Mouse (Mus musculus): Measurements from ENCODE around the gene Lrp10.

Gene Lrp10

DNA sequence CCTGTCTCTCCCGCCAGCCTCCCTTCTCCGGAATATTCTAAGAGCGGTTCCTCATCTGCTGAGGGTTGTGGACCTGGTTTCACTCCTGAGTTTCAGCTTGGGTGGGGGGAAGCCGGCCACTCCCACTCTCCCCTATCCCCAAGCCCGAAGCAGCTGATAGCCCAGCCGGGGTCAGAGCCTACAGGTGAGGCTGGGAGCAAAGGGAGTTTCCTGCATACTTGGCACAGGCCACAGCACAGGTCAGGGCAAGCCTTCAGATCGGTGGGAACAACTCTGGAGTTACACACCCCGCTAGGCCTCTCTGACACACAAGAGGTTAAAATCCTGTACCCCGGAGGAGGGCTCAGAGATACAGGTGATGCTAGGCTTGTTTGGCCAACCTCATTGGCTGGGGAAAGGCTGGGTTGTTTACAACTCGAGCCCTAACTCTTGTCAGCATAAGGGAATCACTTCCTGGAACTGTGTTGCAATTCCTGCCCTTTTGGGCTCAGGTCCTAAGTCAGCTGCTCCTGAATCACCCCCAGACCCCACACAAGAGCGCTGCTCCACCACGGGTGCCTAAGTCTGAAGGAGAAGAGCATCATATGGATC, 29.9 kb upstream of the Lrp10 start:
- no peak for DNase-seq

- no peak for DNase-seq
These were observed 28.6 kb upstream of the Lrp10 start for GRCm38 (mm10) chr14:54435194-54435918.

- DNase-seq, result no peak
These were observed 24.8 kb upstream of the Lrp10 start for GRCm38 (mm10) chr14:54439155-54439554.

- no peak for DNase-seq
These were observed 24.3 kb upstream of the Lrp10 start for GRCm38 (mm10) chr14:54439610-54440009.

DNA sequence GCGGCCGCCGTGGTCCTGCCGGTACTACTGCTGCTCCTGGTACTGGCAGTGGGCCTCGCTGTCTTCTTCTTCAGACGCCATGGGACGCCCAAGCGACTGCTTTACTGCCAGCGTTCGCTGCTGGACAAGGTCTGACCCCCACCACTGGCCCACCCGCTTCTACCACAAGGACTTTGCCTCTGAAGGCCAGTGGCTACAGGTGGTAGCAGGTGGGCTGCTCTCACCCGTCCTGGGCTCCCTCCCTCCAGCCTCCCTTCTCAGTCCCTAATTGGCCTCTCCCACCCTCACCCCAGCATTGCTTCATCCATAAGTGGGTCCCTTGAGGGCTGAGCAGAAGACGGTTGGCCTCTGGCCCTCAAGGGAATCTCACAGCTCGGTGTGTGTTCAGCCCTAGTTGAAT, 23.4 kb upstream of the Lrp10 start:
- no peak for DNase-seq

DNA sequence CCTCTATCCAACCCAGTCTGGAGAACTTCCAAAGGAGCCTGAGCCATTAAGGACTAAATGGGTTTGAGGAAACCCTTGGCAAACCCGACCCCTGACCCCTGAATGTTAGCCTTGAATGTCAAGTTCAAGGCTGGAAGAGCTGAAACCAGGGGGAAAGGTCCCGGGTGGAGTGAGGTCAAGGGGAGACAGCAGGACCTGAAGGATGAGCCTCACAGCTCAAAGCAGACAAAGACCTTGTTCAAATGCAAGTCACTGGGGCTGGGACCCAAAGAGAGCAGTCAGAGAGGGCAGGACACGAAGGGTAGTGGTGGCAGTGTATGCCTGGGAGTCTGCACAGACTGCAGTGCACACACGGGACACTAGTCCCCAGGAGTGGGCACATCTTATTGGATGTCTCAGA, 22.6 kb upstream of the Lrp10 start:
- DNase-seq, result no peak

GRCm38 (mm10) chr14:54442548-54442947, 21.4 kb upstream of the Lrp10 start:
- DNase-seq, result no peak

DNA sequence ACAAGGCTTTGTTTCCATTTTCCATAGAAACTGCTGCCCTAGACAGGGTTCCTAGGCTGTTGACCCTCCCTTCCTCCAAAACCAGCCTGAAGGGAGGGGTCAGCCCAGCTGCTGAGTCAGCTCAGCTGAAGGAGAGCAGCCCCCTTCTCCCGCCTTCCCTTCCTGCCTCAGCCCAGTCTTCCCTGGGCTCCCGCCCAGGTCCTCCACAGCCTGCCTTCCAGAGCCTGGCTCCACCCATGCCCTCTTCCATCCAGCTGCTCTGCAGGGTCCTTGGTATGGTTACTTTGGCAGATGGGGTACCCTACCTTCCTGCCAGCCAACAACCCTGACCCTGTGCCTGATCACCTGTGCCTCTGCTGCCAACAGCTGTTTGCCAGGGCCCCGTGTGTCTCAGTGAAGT, 20.7 kb upstream of the Lrp10 start:
- no peak for DNase-seq

DNA sequence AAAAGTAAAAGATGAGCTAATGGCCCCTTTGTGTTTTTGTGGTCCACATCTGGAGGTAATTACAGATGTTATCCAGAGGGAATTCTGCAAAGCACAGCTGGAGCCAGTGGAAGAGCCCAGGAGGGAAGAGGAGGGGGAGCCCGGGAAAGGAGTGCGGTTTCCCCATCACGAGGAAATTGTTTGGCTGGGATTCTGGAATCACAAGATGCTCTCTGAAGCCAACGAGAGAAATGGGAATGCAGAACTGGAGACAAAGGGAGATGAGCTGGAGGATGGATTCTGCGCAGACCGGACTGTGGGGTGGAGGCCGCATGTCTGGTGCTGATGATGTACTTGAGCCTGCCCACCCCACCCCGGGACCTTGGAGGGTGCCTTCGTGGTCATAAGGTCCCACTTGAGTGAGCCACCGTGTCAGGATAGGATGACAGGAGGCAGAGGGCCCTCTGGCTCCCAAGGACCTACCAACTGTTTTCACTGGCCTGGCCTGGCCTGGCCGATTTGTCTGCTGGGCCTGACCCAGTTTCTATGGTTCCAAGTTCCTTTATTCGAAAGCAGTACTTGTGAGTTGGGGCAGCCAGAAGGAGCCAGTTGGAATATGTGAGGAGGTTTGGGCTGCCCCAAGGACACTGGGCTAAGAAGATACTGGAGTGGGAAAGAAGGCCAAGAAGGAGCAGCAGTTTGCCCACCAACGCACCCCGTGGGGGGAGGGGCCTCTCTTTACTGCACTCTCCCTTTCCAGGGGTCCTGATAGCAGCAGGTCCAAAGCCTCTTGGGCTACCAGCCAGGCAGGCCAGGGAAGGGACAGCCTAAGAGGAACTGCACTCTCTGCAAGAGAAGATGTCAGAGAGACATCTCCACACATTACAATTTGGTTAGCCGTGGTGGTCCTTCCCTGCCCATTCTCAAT, 20.0 kb upstream of the Lrp10 start:
- no peak for DNase-seq

GRCm38 (mm10) chr14:54445476-54445875, 18.5 kb upstream of the Lrp10 start:
- no peak for DNase-seq

GRCm38 (mm10) chr14:54453566-54453965, 10.4 kb upstream of the Lrp10 start:
- no peak for DNase-seq

- DNase-seq, result no peak
These were observed 9.0 kb upstream of the Lrp10 start for GRCm38 (mm10) chr14:54454669-54455528.

DNA sequence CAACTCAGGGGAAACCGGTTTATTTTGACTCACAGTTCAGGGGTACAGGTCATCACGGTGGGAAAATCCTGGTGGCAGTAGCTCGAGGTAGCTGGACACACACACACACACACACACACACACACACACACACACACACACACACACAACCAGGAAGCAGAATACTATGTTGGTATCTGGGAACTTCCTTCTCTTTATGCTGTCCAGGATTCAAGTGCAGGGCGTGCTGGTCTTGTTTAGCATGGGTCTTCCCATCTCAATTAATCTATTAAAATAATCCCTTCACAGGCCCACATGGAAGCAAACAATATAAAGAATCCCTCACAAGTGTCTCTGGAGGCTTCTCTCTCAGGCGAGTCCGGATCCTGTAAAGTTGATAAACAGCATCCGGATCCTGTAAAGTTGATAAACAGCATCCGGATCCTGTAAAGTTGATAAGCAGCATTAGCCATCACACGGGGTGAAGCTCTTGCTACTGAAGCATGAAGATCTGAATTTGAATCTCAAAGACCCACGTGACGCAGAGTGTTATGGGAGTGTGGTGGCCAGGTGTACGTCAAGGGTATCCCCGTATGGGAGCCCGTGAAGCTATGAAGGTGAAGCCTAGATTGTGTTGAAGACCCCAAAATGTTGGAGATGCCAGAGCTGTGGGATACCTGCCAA, 5.9 kb upstream of the Lrp10 start:
- no peak for DNase-seq

- DNase-seq, result no peak
These were observed 1.8 kb upstream of the Lrp10 start for GRCm38 (mm10) chr14:54462146-54462545.

GRCm38 (mm10) chr14:54463108-54463958, 604 bp upstream of the Lrp10 start:
- no peak for DNase-seq

- peak; percentile 77 to 83 for DNase-seq
These were observed 512 bp downstream of the Lrp10 start for GRCm38 (mm10) chr14:54464293-54465005.

- no peak for DNase-seq
These were observed 7.5 kb downstream of the Lrp10 start for GRCm38 (mm10) chr14:54471467-54471866.

GRCm38 (mm10) chr14:54472671-54473070, 8.7 kb downstream of the Lrp10 start:
- no peak for DNase-seq

- DNase-seq, result no peak
These were observed 10.8 kb downstream of the Lrp10 start for GRCm38 (mm10) chr14:54474744-54475143.

All from thymus, postnatal 36 days (tissue).